8 mouse cellular contexts compared by ENCODE assay signal in genomic region chr4:119110512-119110911, GRCm38 (mm10). TPM values are rescaled to one million over a fixed set of nuclear protein-coding genes. Genes with fewer than 3 reads are reported as not detected.
DNase-seq lines count a peak whose midpoint lies in the region; ATAC-seq and TF ChIP-seq lines count a peak whose summit lies in the region.

No protein-coding gene starts in this region.

- H3K9ac ChIP-seq in heart, embryonic 12.5 days: peak overlapping the region; percentile 97
- H3K9ac ChIP-seq in ES-E14 (ENCODE audit: insufficient read depth, low read depth, low read length, poor library complexity, severe bottlenecking): peak overlapping the region; percentile 97; the same call in 1 of the 2 replicates
- peak overlapping the region; percentile 35; the same call in 1 of the 2 replicates for H3K9ac ChIP-seq in hindbrain, embryonic 12.5 days

- H3K4me1 ChIP-seq in heart, embryonic 12.5 days (replicated peaks): peaks cover 82% of the 10 kb centered on the region
- peaks cover 8 to 39% of the 10 kb centered on the region in 2 experiments; a peak in 3 of 4 replicates for H3K4me1 ChIP-seq in ES-E14 (ENCODE audit: control insufficient read depth in 2 of 2, insufficient read depth in 2 of 2, low read length in 2 of 2, poor library complexity in 1 of 2)
- H3K4me1 ChIP-seq in hindbrain, embryonic 12.5 days: peaks cover 40% of the 10 kb centered on the region
- H3K4me1 ChIP-seq in midbrain, embryonic 10.5 days: peaks cover 87% of the 10 kb centered on the region

- H3K4me2 ChIP-seq in heart, embryonic 12.5 days: peak overlapping the region; percentile 75
- peak overlapping the region; percentile 68 for H3K4me2 ChIP-seq in hindbrain, embryonic 12.5 days (replicated peaks)

- no peaks in the 10 kb centered on the region for H3K9me3 ChIP-seq in heart, embryonic 12.5 days (replicated peaks)
- no peaks in the 10 kb centered on the region for H3K9me3 ChIP-seq in ES-E14 (ENCODE audit: control insufficient read depth, insufficient read depth, low read depth, low read length)
- no peaks in the 10 kb centered on the region for H3K9me3 ChIP-seq in hindbrain, embryonic 12.5 days (replicated peaks)
- no peaks in the 10 kb centered on the region for H3K9me3 ChIP-seq in midbrain, embryonic 10.5 days (replicated peaks)

- peak overlapping the region; percentile 100 for H3K27ac ChIP-seq in heart, embryonic 12.5 days (ENCODE audit: poor library complexity, severe bottlenecking)
- 0 out of 2 replicates have a peak overlapping the region, but pooled peaks have one; percentile 26 for H3K27ac ChIP-seq in ES-E14 (ENCODE audit: insufficient read depth, low read depth, low read length, poor library complexity, severe bottlenecking)
- no peak overlapping the region for H3K27ac ChIP-seq in hindbrain, embryonic 12.5 days
- H3K27ac ChIP-seq in midbrain, embryonic 10.5 days (replicated peaks): peak overlapping the region; percentile 98

- ATAC-seq in heart, embryonic 12.5 days (ENCODE audit: insufficient number of reproducible peaks, low FRiP score): no peak
- no peak for ATAC-seq in hindbrain, embryonic 12.5 days (ENCODE audit: low FRiP score)

- 41% methylated on average over 5 of the region's 5 CpGs for WGBS in heart, embryonic 12.5 days
- WGBS in hindbrain, embryonic 12.5 days: 35% methylated on average over 5 of the region's 5 CpGs
- WGBS in midbrain, embryonic 10.5 days: 7% methylated on average over 5 of the region's 5 CpGs

- H3K27me3 ChIP-seq in heart, embryonic 12.5 days (replicated peaks): no peaks in the 10 kb centered on the region
- H3K27me3 ChIP-seq in hindbrain, embryonic 12.5 days: no peaks in the 10 kb centered on the region
- H3K27me3 ChIP-seq in midbrain, embryonic 10.5 days (ENCODE audit: low read depth, poor library complexity, severe bottlenecking): no peaks in the 10 kb centered on the region

- peaks cover 22% of the 10 kb centered on the region for H3K36me3 ChIP-seq in heart, embryonic 12.5 days
- H3K36me3 ChIP-seq in ES-E14 (ENCODE audit: control insufficient read depth, insufficient read depth, low read length, poor library complexity, severe bottlenecking): peaks cover 39% of the 10 kb centered on the region
- H3K36me3 ChIP-seq in hindbrain, embryonic 12.5 days: no peaks in the 10 kb centered on the region; the same call in 1 of the 2 replicates
- H3K36me3 ChIP-seq in midbrain, embryonic 10.5 days: peaks cover 46% of the 10 kb centered on the region

- peak overlapping the region; percentile 95 for H3K4me3 ChIP-seq in heart, embryonic 12.5 days
- peak overlapping the region; percentile 93 to 97 for H3K4me3 ChIP-seq in ES-E14 (ENCODE audit: insufficient read depth in 1 of 2, low read depth in 1 of 2, low read length in 2 of 2, poor library complexity in 1 of 2, severe bottlenecking in 1 of 2)
- peak overlapping the region; percentile 81 for H3K4me3 ChIP-seq in hindbrain, embryonic 12.5 days
- H3K4me3 ChIP-seq in midbrain, embryonic 10.5 days: peak overlapping the region; percentile 89

- in situ Hi-C loops in ES-E14 (cut with MboI; ENCODE audit: low sequenced_read_pairs in 2 of 2, unreplicated experiment in 2 of 2): loop anchor here (5.0 to 25.0 kb wide), 2 partner anchors 98 to 103 kb away; no protein-coding TSS in a partner anchor

- DNase-seq in heart, adult 8-10 months (ENCODE audit: low spot score): no peak
- DNase-seq in ES-E14 (ENCODE audit: low read depth, low spot score): no peak
- DNase-seq in midbrain, embryonic 10.5 days (ENCODE audit: low spot score): no peak
- DNase-seq in right cerebral cortex, postnatal 14 days: no peak
- DNase-seq in cerebellum, postnatal 36 days: no peak
- DNase-seq in urinary bladder, postnatal 36 days (ENCODE audit: low spot score in 2 of 2): no peak

TF ChIP-seq in ES-E14, 5 proteins besides CTCF, POLR2A, EP300 and RAD21:
- TF ChIP-seq HCFC1 (IDR thresholded peaks at IDR 0.05; ENCODE audit: borderline replicate concordance, insufficient read depth, low read length) (no peak), CHD2 (IDR thresholded peaks at IDR 0.05; ENCODE audit: low read depth, low read length) (no peak), ZNF384 (IDR thresholded peaks at IDR 0.05; ENCODE audit: low read depth, low read length) (no peak), MAFK (IDR thresholded peaks at IDR 0.05; ENCODE audit: insufficient read depth, low read depth, low read length) (no peak), ZC3H11A (IDR thresholded peaks at IDR 0.05; ENCODE audit: borderline replicate concordance, low read depth, low read length) (no peak)
TF ChIP-seq in ES-E14: peak in this region for 0.

RNA-seq across cellular contexts. Expression of gene Slc2a1, which starts 2.0 kb away (rescaled TPM):
- polyA plus RNA-seq in heart, embryonic 12.5 days (2016; fragmentation: Nextera tagmentation; extraction: Ambion mirVana): 330 and 331 TPM in 2 replicates
- total RNA-seq in heart, adult 8-10 months (2022): 10 to 100 TPM; 12.6 to 22.5 (median 14.9) TPM
- total RNA-seq in ES-E14 (2012; rRNA removed): 526 and 1,358 TPM in 2 replicates
- polyA plus RNA-seq in hindbrain, embryonic 12.5 days (2016; fragmentation: Nextera tagmentation; extraction: Ambion mirVana): 103 and 112 TPM in 2 replicates
- 212 and 273 TPM in 2 replicates for polyA plus RNA-seq in midbrain, embryonic 10.5 days (2016; fragmentation: Nextera tagmentation; extraction: Ambion mirVana)

Comparison
In these comparisons a context has a peak if more than half of its experiments do, and no peak if none do; other contexts are left out.
1. H3K9ac ChIP-seq: peak in every context shown above with its lines; median percentile 97 in heart, embryonic 12.5 days; 97 in ES-E14; 35 in hindbrain, embryonic 12.5 days.